Mouse (Mus musculus): ENCODE data around the gene Ubqln4.
"Not testable (repeated sequence)": the region's sequence is repeated elsewhere in the genome, so short reads cannot be mapped to it uniquely, and the experiment has no call there.

The Ubqln4 gene

DNA sequence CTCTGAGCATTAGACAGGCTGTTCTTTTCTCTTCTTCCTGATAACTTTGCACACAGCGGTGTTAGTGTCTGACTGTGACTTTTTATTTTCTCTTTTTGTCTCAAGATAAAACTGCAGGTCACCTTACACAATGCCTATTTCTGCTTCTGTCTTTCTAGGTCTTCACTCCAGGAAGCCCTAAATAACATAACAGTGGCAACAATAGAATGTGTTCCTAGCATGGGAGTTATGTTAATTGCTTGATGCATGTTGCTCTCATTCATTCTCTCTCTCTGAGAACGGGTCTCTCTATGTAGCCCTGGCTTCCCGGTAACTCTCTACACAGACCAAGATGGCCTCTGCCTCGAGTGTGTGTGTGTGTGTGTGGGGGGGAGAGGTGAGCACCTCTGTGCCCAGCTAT is 48.9 kb downstream of the Ubqln4 start:
- no peak for DNase-seq (ENCODE audit: low spot score)

DNA sequence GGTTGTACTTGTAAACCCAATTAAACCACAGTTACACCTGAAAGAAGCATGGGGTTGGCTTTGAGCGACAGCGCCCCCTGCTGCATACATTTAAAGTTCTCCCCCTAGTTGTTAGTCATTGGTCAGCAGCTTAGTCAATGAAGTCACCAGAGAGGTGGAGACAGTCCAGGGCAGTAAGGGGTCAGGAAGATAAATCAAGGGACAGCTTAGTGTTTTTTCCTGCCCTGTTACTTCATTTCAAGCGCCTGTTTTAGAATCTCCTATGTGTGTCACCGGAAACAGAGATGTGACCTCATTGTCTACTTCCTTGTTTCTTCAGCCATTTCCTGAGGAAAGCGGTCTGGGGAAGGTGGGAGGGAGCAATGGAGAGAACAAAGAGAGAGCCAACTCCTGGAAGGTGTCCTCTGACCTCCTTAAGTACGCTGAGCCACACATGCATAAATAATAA is 50.2 kb downstream of the Ubqln4 start:
- DNase-seq (ENCODE audit: low spot score), result no peak

DNA sequence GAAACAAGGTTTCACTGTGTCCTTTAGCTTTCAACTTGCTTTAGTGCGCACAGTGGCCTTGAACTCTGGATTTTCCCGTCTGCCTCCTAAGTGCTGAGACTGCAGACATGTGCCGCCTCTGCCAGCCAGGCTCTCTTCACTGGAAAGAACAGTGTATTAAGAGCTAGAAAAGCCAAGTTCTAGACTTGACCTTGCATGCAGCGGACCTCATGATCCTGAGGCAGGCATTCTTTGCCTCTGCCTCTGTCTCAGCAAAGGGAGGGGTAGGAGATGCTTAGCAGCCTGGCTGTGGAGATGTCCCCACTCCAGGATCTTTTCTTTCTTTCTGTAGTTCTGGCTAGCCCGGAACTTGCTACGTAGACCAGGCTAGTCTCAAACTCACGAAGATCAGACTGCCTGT is 51.3 kb downstream of the Ubqln4 start:
- no peak for DNase-seq (ENCODE audit: low spot score)

DNA sequence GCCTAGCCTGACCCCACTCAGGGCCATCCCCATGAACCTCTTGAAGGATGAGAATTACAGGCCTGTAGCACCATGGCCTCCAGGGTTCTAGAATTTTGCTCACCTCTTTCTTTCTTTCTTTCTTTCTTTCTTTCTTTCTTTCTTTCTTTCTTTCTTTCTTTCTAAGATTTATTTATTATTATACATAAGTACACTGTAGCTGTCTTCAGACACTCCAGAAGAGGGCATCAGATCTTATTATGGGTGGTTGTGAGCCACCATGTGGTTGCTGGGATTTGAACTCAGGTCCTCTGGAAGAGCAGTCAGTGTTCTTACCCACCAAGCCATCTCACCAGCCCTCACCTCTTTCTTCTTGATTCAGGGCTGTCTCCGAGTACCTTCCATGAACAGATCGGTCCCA is 52.1 kb downstream of the Ubqln4 start, which contains the start of gene Arhgef2:
Gene Arhgef2 (plus strand): TSS at position 301 of the 400 bp plus-strand sequence.
- DNase-seq (ENCODE audit: low spot score), result not testable (repeated sequence)

DNA sequence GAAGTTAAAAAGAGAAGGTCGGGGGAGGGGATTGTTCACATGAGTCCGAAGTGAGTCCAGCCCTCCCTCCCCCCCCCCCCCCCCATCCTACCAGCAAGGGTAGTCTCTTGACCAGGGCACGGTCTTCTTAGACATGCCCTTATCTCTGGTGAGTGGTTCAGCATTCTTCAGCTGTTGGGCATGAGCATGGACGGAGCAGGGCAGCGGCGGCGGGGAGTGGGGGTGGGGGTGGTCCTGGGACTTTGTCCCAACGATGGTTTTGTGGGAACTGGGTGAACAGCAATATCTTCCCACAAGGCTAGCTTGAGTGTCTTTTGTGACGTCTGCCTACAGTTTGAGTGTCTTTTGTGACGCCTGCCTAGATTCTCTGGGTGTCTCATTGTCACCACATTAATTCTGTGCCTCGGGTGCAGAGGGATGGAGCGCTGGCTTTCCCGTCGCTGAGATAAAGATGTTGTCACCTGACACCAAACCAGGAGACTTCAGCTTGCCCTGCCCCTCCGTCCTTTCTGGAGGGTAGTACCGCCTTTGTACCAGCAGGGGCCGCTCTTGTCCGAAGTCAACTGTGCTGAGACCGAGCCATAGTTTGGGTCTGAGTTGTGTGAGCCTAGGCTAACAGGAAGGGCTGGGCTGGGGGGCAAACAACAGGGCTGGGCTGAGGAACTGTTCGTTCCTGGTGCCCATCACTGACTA is 53.7 kb downstream of the Ubqln4 start:
- peak; percentile 76 for DNase-seq (ENCODE audit: low spot score)

DNA sequence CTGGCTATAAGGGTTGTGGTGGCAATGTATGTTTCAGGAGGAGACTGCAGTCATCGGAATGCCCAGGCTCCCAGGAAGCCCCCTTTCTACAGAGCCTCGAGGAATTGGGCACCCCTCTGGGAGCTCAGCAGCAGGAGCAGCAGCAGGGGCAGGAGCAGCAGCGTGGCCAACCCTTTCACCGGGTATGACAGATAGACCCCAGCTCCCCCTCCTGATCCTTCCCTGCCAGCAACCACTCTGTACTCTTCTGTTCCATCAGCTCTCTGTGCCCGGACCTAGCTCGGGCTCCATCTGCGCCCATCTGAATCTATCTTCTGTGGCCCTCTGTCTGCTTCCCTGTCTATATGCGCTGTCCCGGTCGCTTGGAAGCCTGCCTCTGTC is 54.2 kb downstream of the Ubqln4 start:
- no peak for DNase-seq (ENCODE audit: low spot score)

DNA sequence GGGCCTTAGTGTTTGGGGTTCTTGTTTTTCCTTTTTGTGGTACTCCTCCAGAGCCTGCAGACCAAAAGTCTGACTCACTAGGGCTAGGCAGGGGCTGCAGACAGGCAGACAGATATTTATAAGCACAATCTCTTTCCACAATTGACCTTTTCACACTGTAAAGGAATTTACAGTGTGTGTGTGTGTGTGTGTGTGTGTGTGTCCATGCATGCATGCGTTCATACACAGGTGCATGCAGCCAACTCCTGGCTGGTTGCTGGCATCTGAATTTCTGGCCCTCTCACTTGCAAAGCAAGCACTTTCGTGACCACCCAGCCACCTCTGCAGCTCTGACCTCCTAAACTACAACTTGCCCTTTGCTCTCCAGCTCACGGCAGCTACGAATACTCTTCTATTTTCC is 55.5 kb downstream of the Ubqln4 start:
- no peak for DNase-seq (ENCODE audit: low spot score)

DNA sequence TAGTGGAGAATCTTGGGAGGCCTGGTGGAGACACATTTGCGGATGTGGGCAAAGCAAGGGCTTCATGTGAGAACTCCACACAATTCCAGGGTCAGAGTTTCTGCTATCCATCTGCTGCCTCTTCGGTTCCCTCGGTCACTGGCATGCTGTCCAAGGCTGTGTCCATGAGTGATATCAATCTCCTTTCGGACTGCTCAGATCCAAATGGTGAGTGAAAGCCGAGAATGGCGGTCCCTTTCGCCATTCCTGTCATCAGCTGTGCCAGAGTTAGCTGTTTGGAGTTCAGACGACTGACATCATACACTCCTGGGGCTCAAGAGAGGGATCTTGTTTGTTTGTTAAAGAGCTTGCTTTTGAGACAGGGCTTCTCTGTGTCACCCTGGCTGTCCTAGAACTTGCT is 60.9 kb downstream of the Ubqln4 start:
- DNase-seq (ENCODE audit: low spot score), result no peak

DNA sequence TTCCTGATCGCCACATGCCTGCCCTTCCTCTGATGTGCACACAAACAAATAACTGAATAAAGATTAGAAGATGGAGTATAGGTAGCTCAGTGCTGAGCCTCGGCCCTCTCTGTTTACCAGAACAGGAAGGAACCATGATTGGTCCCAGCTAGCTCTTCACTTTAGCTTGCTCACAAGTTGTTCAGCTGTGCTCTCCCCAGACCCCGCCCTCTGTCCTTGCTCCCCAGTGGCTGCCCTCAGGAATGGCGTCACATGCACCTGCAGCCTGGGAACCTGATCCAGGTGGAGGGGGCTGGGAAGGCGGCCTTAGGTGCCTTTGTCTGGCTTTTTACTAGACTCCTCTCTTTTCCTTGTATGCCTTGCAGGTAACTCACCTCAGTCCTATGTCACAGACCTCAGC is 61.6 kb downstream of the Ubqln4 start:
- DNase-seq (ENCODE audit: low spot score), result no peak

DNA sequence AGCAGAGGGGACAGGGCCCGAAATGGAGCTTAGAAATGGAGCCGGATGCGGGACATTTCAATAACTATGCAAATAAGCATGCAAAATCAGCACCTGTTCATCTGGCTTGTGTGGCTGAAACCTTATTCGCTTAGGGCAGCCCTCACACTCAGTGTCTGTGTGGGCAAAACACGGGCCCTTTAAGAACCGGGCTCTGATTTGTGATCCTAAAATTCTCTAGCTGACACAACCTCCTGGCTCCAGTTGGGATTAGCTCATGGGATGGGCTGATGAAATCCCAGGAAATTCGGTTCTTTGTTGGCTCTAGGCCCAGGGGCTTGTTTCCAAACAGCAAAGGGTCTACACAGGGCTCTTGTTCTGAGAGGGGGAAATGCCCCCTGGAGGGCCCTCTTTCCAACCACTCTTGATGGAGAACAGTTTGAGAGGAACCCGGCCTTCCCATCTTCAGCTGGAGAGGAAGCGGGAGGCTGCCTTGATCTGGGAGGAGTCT is 62.4 kb downstream of the Ubqln4 start:
- DNase-seq (ENCODE audit: low spot score), result no peak

DNA sequence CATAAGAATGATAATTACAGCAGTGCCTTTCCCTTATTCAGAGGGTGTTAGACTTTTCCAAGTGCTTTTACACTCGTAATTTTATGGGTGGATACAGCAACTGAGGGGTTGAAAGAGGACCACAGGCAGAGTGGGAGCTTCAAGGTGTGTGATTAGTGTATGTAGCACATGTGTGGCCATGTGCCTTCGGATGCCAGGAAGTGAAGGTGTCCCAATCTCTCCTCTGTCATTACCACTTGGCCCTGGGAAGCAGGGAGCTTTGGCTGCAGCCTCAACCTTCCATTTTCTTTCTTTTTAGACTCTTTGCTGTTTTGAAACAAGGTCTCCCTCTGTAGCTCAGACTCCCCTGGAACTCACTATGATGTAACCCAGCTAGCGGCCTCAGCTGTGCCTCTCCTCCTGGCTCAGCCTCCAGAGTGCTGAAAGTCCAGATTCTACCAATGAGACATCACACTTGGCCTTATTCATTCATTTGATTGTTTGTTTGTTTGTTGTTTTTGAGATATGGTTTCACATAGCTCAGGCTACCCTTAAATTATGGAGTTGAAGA is 63.5 kb downstream of the Ubqln4 start:
- DNase-seq (ENCODE audit: low spot score), result no peak

DNA sequence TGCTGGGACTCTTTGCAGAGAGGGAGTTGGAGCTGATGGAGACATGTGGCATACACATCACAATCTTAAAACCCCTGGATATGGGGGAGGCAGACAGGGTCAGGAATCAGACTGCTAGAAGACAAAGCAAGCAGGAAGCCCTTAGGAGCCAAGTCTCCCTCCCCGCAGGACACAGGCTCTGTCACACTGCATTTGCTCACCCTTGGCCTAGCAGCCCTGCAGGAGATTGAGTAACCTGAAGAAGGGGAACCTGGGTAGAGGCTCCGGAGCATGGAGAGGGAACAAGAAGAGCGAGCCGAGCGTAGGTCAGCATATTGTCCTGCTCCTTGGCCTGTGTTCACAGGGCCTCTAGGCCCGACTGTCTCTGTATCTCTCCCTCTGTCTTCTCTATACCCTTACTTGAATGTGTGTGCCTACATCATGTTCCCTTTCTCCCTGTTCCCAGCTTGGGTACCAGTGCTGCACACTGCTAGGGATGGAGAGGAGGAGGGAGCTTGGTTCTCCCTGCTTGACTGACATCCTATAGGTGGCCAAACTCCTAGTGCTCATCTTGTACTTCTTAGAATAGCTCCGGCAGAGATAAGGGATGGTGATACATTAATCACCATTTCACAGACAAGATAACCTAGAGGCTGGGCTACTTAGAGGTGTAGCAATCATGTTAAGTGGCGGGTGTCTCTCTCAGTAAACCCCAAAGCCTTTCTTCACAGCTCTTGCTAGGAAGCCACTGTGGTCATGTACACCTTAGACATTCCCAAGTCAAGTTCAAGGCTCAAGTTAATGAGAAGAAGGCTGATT is 64.7 kb downstream of the Ubqln4 start:
- no peak for DNase-seq (ENCODE audit: low spot score)

All from testis, postnatal 14 days (tissue).